Mouse (Mus musculus) liver, adult 2 months (tissue): ENCODE data around the gene Nxn. TPM values are rescaled to one million over a fixed set of nuclear protein-coding genes. Genes with fewer than 3 reads are reported as not detected.
A peak's percentile ranks its signal among the peaks of the same experiment; 100 is the strongest.

Experiments
- DNase-seq: peaks from one replicate; pipeline ENCODE4 v3.0.0-alpha.2; 2011; ENCODE audit warnings: low read depth, low spot score; ENCODE audit errors: extremely low read depth
- H3K27ac ChIP-seq: fragments of 200-500 bp; replicated peaks from 2 replicates; pipeline ENCODE4 v1.5.1; 2012; ENCODE audit warnings: low read depth, mild to moderate bottlenecking, control low read depth, inconsistent platforms, low read length; ENCODE audit not compliant: insufficient read depth
- H3K27me3 ChIP-seq: fragments of 200-500 bp; 2 replicates; pipeline ENCODE4 v1.6.1; 2012; ENCODE audit warnings: mild to moderate bottlenecking, moderate library complexity, low read length, inconsistent platforms; ENCODE audit not compliant: control insufficient read depth, insufficient read depth
- H3K36me3 ChIP-seq: fragments of 200-500 bp; 2 replicates; pipeline ENCODE4 v1.6.1; 2012; ENCODE audit warnings: low read length, inconsistent platforms; ENCODE audit not compliant: control insufficient read depth, insufficient read depth
- H3K4me1 ChIP-seq: fragments of 200-500 bp; 2 replicates; pipeline ENCODE4 v1.6.1; 2011; ENCODE audit warnings: low read length; ENCODE audit not compliant: control insufficient read depth, insufficient read depth
- H3K4me3 ChIP-seq: fragments of 200-500 bp; 2 replicates; pipeline ENCODE4 v1.5.1; 2011; ENCODE audit warnings: low read depth, mild to moderate bottlenecking, control low read depth, low read length, moderate library complexity; ENCODE audit not compliant: insufficient read depth
- H3K79me2 ChIP-seq: fragments of 200-500 bp; 2 replicates; pipeline ENCODE4 v1.6.1; 2012; ENCODE audit warnings: inconsistent platforms, mild to moderate bottlenecking, low read length, moderate library complexity; ENCODE audit not compliant: control insufficient read depth, insufficient read depth
- H3K9ac ChIP-seq: fragments of 200-500 bp; 2 replicates; pipeline ENCODE4 v1.6.1; 2012; ENCODE audit warnings: low read depth, mild to moderate bottlenecking, control low read depth, inconsistent platforms, low read length
- CTCF ChIP-seq: fragments of 200-500 bp; IDR thresholded peaks from 2 replicates; pipeline ENCODE4 v1.5.1; 2011; ENCODE audit warnings: low read depth, low read length, control low read depth
- POLR2A ChIP-seq: fragments of 200-500 bp; IDR thresholded peaks from 2 replicates; pipeline ENCODE4 v1.6.1; 2011; ENCODE audit warnings: low read length, control low read depth; ENCODE audit not compliant: insufficient read depth; ENCODE audit errors: extremely low read depth
- WGBS: fragments of 180-500 bp; shearing (Covaris S2); methylation state at CpG from one replicate; pipeline ENCODE4 v1.1.7; 2018; 5-methylcytosine and 5-hydroxymethylcytosine counted together
- polyA plus RNA-seq: library from polyadenylated mRNA; depleted of rRNA; stranded (reverse); fragments of >200 nt; gene quantifications from 2 replicates; pipeline ENCODE4 v1.2.3, GENCODE M21; 2012
- total RNA-seq: library from RNA; depleted of rRNA; stranded (reverse); fragments of >200 nt; gene quantifications from 2 replicates; pipeline ENCODE4 v1.2.3, GENCODE M21; 2014

The Nxn gene
- total and polyA plus RNA-seq, 2 experiments: 1.0 to 1.6 TPM

GRCm38 (mm10) chr11:76372120-76372519 lies 26.8 kb downstream of the Nxn start:
- H3K36me3 ChIP-seq: no peaks in the 10 kb centered on the region
- 86% methylated on average over 2 of the region's 2 CpGs for WGBS
- no peaks in the 10 kb centered on the region for H3K27me3 ChIP-seq
- H3K4me3 ChIP-seq: no peak overlapping the region
- H3K27ac ChIP-seq: no peak overlapping the region
- no peak for DNase-seq
- no peak overlapping the region for H3K9ac ChIP-seq
- H3K79me2 ChIP-seq: no peaks in the 10 kb centered on the region
- no peak for TF ChIP-seq CTCF
- TF ChIP-seq POLR2A: no peak
- no peaks in the 10 kb centered on the region for H3K4me1 ChIP-seq

- no peak overlapping the region for H3K4me3 ChIP-seq
- TF ChIP-seq POLR2A (no peak), CTCF (no peak)
- no peaks in the 10 kb centered on the region for H3K4me1 ChIP-seq
- H3K27ac ChIP-seq: no peak overlapping the region
- no peaks in the 10 kb centered on the region for H3K79me2 ChIP-seq
- H3K27me3 ChIP-seq: no peaks in the 10 kb centered on the region
- DNase-seq: no peak
- no peak overlapping the region for H3K9ac ChIP-seq
- H3K36me3 ChIP-seq: no peaks in the 10 kb centered on the region
Measured at GRCm38 (mm10) chr11:76370491-76370890, 28.4 kb downstream of the Nxn start.

- no peak for DNase-seq
- Histone ChIP-seq H3K4me1 (peaks cover 3% of the 10 kb centered on the region), H3K36me3 (no peaks in the 10 kb centered on the region), H3K27me3 (no peaks in the 10 kb centered on the region), H3K9ac (no peak overlapping the region), H3K4me3 (no peak overlapping the region), H3K79me2 (no peaks in the 10 kb centered on the region), H3K27ac (no peak overlapping the region)
- TF ChIP-seq CTCF: no peak
- TF ChIP-seq POLR2A: no peak
- 85% methylated on average over 15 of the region's 15 CpGs for WGBS
Measured at GRCm38 (mm10) chr11:76366720-76367119, 32.2 kb downstream of the Nxn start.

GRCm38 (mm10) chr11:76364038-76364437 lies 34.9 kb downstream of the Nxn start:
- Histone ChIP-seq H3K27ac (0 out of 2 replicates have a peak overlapping the region, but pooled peaks have one; percentile 27), H3K79me2 (no peaks in the 10 kb centered on the region), H3K9ac (no peak overlapping the region), H3K4me1 (peaks cover 3% of the 10 kb centered on the region), H3K27me3 (no peaks in the 10 kb centered on the region), H3K36me3 (no peaks in the 10 kb centered on the region), H3K4me3 (no peak overlapping the region)
- WGBS: 83% methylated on average over 5 of the region's 5 CpGs
- no peak for DNase-seq
- no peak for TF ChIP-seq CTCF
- no peak for TF ChIP-seq POLR2A

- TF ChIP-seq CTCF: no peak
- no peak for TF ChIP-seq POLR2A
- H3K27me3 ChIP-seq: no peaks in the 10 kb centered on the region
- H3K36me3 ChIP-seq: no peaks in the 10 kb centered on the region
- WGBS: 61% methylated on average over 9 of the region's 9 CpGs
- 0 out of 2 replicates have a peak overlapping the region, but pooled peaks have one; percentile 27 for H3K27ac ChIP-seq
- H3K4me3 ChIP-seq: no peak overlapping the region
- H3K79me2 ChIP-seq: no peaks in the 10 kb centered on the region
- no peak overlapping the region for H3K9ac ChIP-seq
- DNase-seq: no peak
- peaks cover 3% of the 10 kb centered on the region for H3K4me1 ChIP-seq
Measured at GRCm38 (mm10) chr11:76363636-76364035, 35.3 kb downstream of the Nxn start.

- TF ChIP-seq CTCF (no peak), POLR2A (no peak)
- peaks cover 3% of the 10 kb centered on the region for H3K4me1 ChIP-seq
- H3K27me3 ChIP-seq: no peaks in the 10 kb centered on the region
- 53% methylated on average over 6 of the region's 6 CpGs for WGBS
- no peak overlapping the region for H3K27ac ChIP-seq
- no peak overlapping the region for H3K9ac ChIP-seq
- no peak for DNase-seq
- no peaks in the 10 kb centered on the region for H3K36me3 ChIP-seq
- H3K4me3 ChIP-seq: no peak overlapping the region
- H3K79me2 ChIP-seq: no peaks in the 10 kb centered on the region
Measured at GRCm38 (mm10) chr11:76363178-76363577, 35.8 kb downstream of the Nxn start.
